Mouse (Mus musculus) lung, adult 2 months (tissue): Measurements from ENCODE around the gene Psmd3.

Source experiments
- CTCF ChIP-seq: fragments of 200-500 bp; IDR thresholded peaks from 2 replicates; pipeline ENCODE4 v1.5.1; 2011; ENCODE audit warnings: mild to moderate bottlenecking, low read length, control low read depth; ENCODE audit not compliant: insufficient read depth
- POLR2A ChIP-seq: fragments of 200-500 bp; IDR thresholded peaks from 2 replicates; pipeline ENCODE4 v1.6.1; 2011; ENCODE audit warnings: low read depth, mild to moderate bottlenecking, control low read depth, low read length, borderline replicate concordance; ENCODE audit errors: extremely low read depth

GRCm38 (mm10) chr11:98644757-98645156, 37.6 kb upstream of the Psmd3 start:
- TF ChIP-seq POLR2A (no peak), CTCF (no peak)
